Mouse (Mus musculus) embryonic facial prominence, embryonic 13.5 days (tissue): ENCODE results near the gene Hoxa5. TPM values are rescaled to one million over a fixed set of nuclear protein-coding genes. Genes with fewer than 3 reads are reported as not detected.

ENCODE experiments used
- ATAC-seq: fragments of 200-750 bp; cut with Nextera tagmentation; 2 replicates; pipeline ENCODE4 v1.8.0; 2017; ENCODE audit warnings: low read depth; ENCODE audit not compliant: insufficient number of reproducible peaks, insufficient read depth, low FRiP score, low TSS enrichment
- H3K27ac ChIP-seq: fragments of 300-500 bp; sonication (generic); 2 replicates; pipeline ENCODE4 v1.5.1; 2015; ENCODE audit warnings: moderate library complexity, mild to moderate bottlenecking, inconsistent platforms
- H3K27me3 ChIP-seq: fragments of 300-500 bp; sonication (generic); 2 replicates; pipeline ENCODE4 v1.6.1; 2015; ENCODE audit warnings: mild to moderate bottlenecking, inconsistent platforms
- H3K36me3 ChIP-seq: fragments of 300-500 bp; sonication (generic); 2 replicates; pipeline ENCODE4 v1.6.1; 2015; ENCODE audit warnings: mild to moderate bottlenecking, inconsistent platforms
- H3K4me1 ChIP-seq: fragments of 300-500 bp; sonication (generic); 2 replicates; pipeline ENCODE4 v1.6.1; 2015; ENCODE audit warnings: inconsistent platforms
- H3K4me2 ChIP-seq: fragments of 300-500 bp; sonication (generic); 2 replicates; pipeline ENCODE4 v1.6.1; 2015; ENCODE audit warnings: moderate library complexity, mild to moderate bottlenecking, inconsistent platforms
- H3K4me3 ChIP-seq: fragments of 300-500 bp; sonication (generic); 2 replicates; pipeline ENCODE4 v1.5.1; 2015; ENCODE audit warnings: mild to moderate bottlenecking, inconsistent platforms
- H3K9ac ChIP-seq: fragments of 300-500 bp; sonication (generic); 2 replicates; pipeline ENCODE4 v1.6.1; 2015; ENCODE audit warnings: mild to moderate bottlenecking, inconsistent platforms
- H3K9me3 ChIP-seq: fragments of 300-500 bp; sonication (generic); 2 replicates; pipeline ENCODE4 v1.6.1; 2016; ENCODE audit warnings: inconsistent platforms
- WGBS: fragments of 180-500 bp; shearing (Covaris S2); methylation state at CpG from one replicate; pipeline ENCODE4 v1.1.7; 2015; ENCODE audit warnings: mixed read lengths; 5-methylcytosine and 5-hydroxymethylcytosine counted together
- polyA plus RNA-seq: library from polyadenylated mRNA; unstranded; fragments of >200 nt; fragmentation: Nextera tagmentation; extraction: Ambion mirVana; gene quantifications from 2 replicates; pipeline ENCODE4 v1.2.1, GENCODE M21; 2015

Hoxa5 gene
- polyA plus RNA-seq, 1 experiment from 2014 or later = 4.8 TPM

GRCm38 (mm10) chr6:52216691-52217458 is 12.5 kb upstream of the Hoxa5 start:
- Histone ChIP-seq H3K36me3 (no peaks in the 10 kb centered on the region), H3K9ac (no peak overlapping the region), H3K27ac (no peak overlapping the region), H3K4me2 (peak overlapping the region; percentile 51), H3K9me3 (no peaks in the 10 kb centered on the region), H3K4me1 (peaks cover 28% of the 10 kb centered on the region), H3K4me3 (peak overlapping the region; percentile 30), H3K27me3 (peaks cover 100% of the 10 kb centered on the region)
- 1% methylated on average over 60 of the region's 60 CpGs for WGBS
- no peak for ATAC-seq

GRCm38 (mm10) chr6:52215771-52216535 is 11.6 kb upstream of the Hoxa5 start:
- H3K9me3 ChIP-seq = no peaks in the 10 kb centered on the region
- H3K36me3 ChIP-seq = no peaks in the 10 kb centered on the region
- under 1% methylated on average over 30 of the region's 30 CpGs for WGBS
- H3K4me2 ChIP-seq = no peak overlapping the region
- H3K27ac ChIP-seq = no peak overlapping the region
- peaks cover 100% of the 10 kb centered on the region for H3K27me3 ChIP-seq
- H3K9ac ChIP-seq = no peak overlapping the region
- no peak overlapping the region for H3K4me3 ChIP-seq
- H3K4me1 ChIP-seq = peaks cover 27% of the 10 kb centered on the region
- ATAC-seq = no peak

- no peaks in the 10 kb centered on the region for H3K9me3 ChIP-seq
- H3K9ac ChIP-seq = no peak overlapping the region
- 13% methylated on average over 3 of the region's 3 CpGs for WGBS
- no peak overlapping the region for H3K4me2 ChIP-seq
- no peak for ATAC-seq
- H3K27ac ChIP-seq = no peak overlapping the region
- no peaks in the 10 kb centered on the region for H3K36me3 ChIP-seq
- H3K4me1 ChIP-seq = peaks cover 27% of the 10 kb centered on the region
- H3K27me3 ChIP-seq = peaks cover 100% of the 10 kb centered on the region
- no peak overlapping the region for H3K4me3 ChIP-seq
Observed at GRCm38 (mm10) chr6:52215070-52215469, 10.7 kb upstream of the Hoxa5 start.

GRCm38 (mm10) chr6:52214271-52214670 is 9.9 kb upstream of the Hoxa5 start:
- H3K4me1 ChIP-seq = peaks cover 27% of the 10 kb centered on the region
- H3K36me3 ChIP-seq = no peaks in the 10 kb centered on the region
- H3K27me3 ChIP-seq = peaks cover 100% of the 10 kb centered on the region
- H3K4me2 ChIP-seq = no peak overlapping the region
- H3K9ac ChIP-seq = no peak overlapping the region
- H3K27ac ChIP-seq = no peak overlapping the region
- no peak overlapping the region for H3K4me3 ChIP-seq
- WGBS = 6% methylated on average over 5 of the region's 5 CpGs
- no peak for ATAC-seq
- no peaks in the 10 kb centered on the region for H3K9me3 ChIP-seq

- H3K4me3 ChIP-seq = 0 out of 2 replicates have a peak within 1 kb of the TSS, but pooled peaks have one; percentile 20
- H3K27me3 ChIP-seq = peaks cover 100% of the 10 kb centered on the region
- H3K4me2 ChIP-seq = peak within 1 kb of the TSS; percentile 34
- no peak within 1 kb of the TSS for H3K27ac ChIP-seq
- no peak for ATAC-seq
- peaks cover 27% of the 10 kb centered on the region for H3K4me1 ChIP-seq
- H3K9ac ChIP-seq = no peak within 1 kb of the TSS
- 3% methylated on average over 38 of the region's 38 CpGs for WGBS
- H3K9me3 ChIP-seq = no peaks in the 10 kb centered on the region
- no peaks in the 10 kb centered on the region for H3K36me3 ChIP-seq
Observed at GRCm38 (mm10) chr6:52213119-52213986, 9.0 kb upstream of the Hoxa5 start, which contains the start of the genes Hoxa3 and Gm28308. TSS of gene Hoxa3 (minus strand) at chr6:52213336. TSS of gene Gm28308 (minus strand) at chr6:52213339.

GRCm38 (mm10) chr6:52212556-52213118 is 8.2 kb upstream of the Hoxa5 start:
- Histone ChIP-seq H3K4me3 (0 out of 2 replicates have a peak overlapping the region, but pooled peaks have one; percentile 20), H3K9ac (no peak overlapping the region), H3K27me3 (peaks cover 100% of the 10 kb centered on the region), H3K4me2 (peak overlapping the region; percentile 34), H3K9me3 (no peaks in the 10 kb centered on the region), H3K36me3 (no peaks in the 10 kb centered on the region), H3K4me1 (peaks cover 27% of the 10 kb centered on the region), H3K27ac (no peak overlapping the region)
- WGBS = 1% methylated on average over 22 of the region's 22 CpGs
- no peak for ATAC-seq

GRCm38 (mm10) chr6:52211961-52212360 is 7.6 kb upstream of the Hoxa5 start:
- WGBS = 2% methylated on average over 13 of the region's 13 CpGs
- Histone ChIP-seq H3K9me3 (no peaks in the 10 kb centered on the region), H3K4me3 (peak overlapping the region; percentile 20; the same call in 1 of the 2 replicates), H3K4me2 (peak overlapping the region; percentile 24; the same call in 1 of the 2 replicates), H3K36me3 (no peaks in the 10 kb centered on the region), H3K27ac (no peak overlapping the region), H3K27me3 (peaks cover 100% of the 10 kb centered on the region), H3K4me1 (peaks cover 20% of the 10 kb centered on the region), H3K9ac (no peak overlapping the region)
- no peak for ATAC-seq

- Histone ChIP-seq H3K27me3 (peaks cover 100% of the 10 kb centered on the region), H3K36me3 (no peaks in the 10 kb centered on the region), H3K4me1 (peaks cover 17% of the 10 kb centered on the region; the same call in 1 of the 2 replicates), H3K9ac (no peak overlapping the region), H3K4me3 (peak overlapping the region; percentile 20; the same call in 1 of the 2 replicates), H3K4me2 (peak overlapping the region; percentile 24; the same call in 1 of the 2 replicates), H3K9me3 (no peaks in the 10 kb centered on the region), H3K27ac (no peak overlapping the region)
- 1% methylated on average over 37 of the region's 37 CpGs for WGBS
- ATAC-seq = no peak
Observed at GRCm38 (mm10) chr6:52211170-52211935, 7.0 kb upstream of the Hoxa5 start.

GRCm38 (mm10) chr6:52209685-52210046 is 5.3 kb upstream of the Hoxa5 start:
- H3K27me3 ChIP-seq = peaks cover 100% of the 10 kb centered on the region
- no peak for ATAC-seq
- H3K9me3 ChIP-seq = no peaks in the 10 kb centered on the region
- H3K4me2 ChIP-seq = no peak overlapping the region
- no peak overlapping the region for H3K9ac ChIP-seq
- H3K36me3 ChIP-seq = no peaks in the 10 kb centered on the region
- H3K27ac ChIP-seq = no peak overlapping the region
- no peak overlapping the region for H3K4me3 ChIP-seq
- 4% methylated on average over 12 of the region's 12 CpGs for WGBS
- H3K4me1 ChIP-seq = peaks cover 12% of the 10 kb centered on the region; the same call in 1 of the 2 replicates

- no peak overlapping the region for H3K4me3 ChIP-seq
- H3K4me1 ChIP-seq = peaks cover 18% of the 10 kb centered on the region
- no peak overlapping the region for H3K27ac ChIP-seq
- peaks cover 100% of the 10 kb centered on the region for H3K27me3 ChIP-seq
- peak overlapping the region; percentile 16; the same call in 1 of the 2 replicates for H3K4me2 ChIP-seq
- H3K9ac ChIP-seq = no peak overlapping the region
- H3K9me3 ChIP-seq = no peaks in the 10 kb centered on the region
- no peak for ATAC-seq
- no peaks in the 10 kb centered on the region for H3K36me3 ChIP-seq
- 4% methylated on average over 18 of the region's 18 CpGs for WGBS
Observed at GRCm38 (mm10) chr6:52208868-52209684, 4.7 kb upstream of the Hoxa5 start.
